Mouse (Mus musculus): Measurements from ENCODE around the gene Ift80.

DNA sequence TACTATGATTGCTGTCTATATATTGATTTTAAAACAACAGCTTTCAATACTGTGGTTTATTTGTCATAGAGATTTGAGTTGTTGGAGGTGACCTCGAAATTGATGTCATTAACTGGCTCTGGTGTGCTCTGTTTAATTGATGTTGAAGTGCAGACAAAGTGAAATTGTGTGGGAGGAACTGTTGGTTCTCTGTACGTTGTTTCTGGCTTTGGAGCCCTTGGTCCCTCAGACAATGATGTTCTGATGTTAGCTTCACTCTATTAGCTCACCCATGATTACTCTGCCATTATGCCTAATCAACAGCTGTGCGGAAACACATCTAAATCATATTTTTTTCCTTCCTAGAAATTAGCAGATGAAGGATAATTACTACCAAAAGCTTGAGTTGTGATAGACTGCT, 156.0 kb downstream of the Ift80 start:
- TF ChIP-seq MAFK (IDR thresholded peaks at IDR 0.05; ENCODE audit: insufficient read depth, low read depth, low read length) = no peak
- TF ChIP-seq CHD2 (IDR thresholded peaks at IDR 0.05; ENCODE audit: low read depth, low read length) = no peak

Measured in ES-E14 (cell line).